Mouse (Mus musculus) embryonic facial prominence, embryonic 12.5 days (tissue): ENCODE results near the gene Tln2. TPM values are rescaled to one million over a fixed set of nuclear protein-coding genes. Genes with fewer than 3 reads are reported as not detected.
A peak's percentile ranks its signal among the peaks of the same experiment; 100 is the strongest.

Experiments used
- ATAC-seq: fragments of 200-750 bp; cut with Nextera tagmentation; 2 replicates; pipeline ENCODE4 v1.8.0; 2017; ENCODE audit not compliant: insufficient number of reproducible peaks, insufficient read depth, low FRiP score, low TSS enrichment
- H3K27ac ChIP-seq: fragments of 300-500 bp; sonication (generic); 2 replicates; pipeline ENCODE4 v1.5.1; 2016; ENCODE audit warnings: mild to moderate bottlenecking
- H3K27me3 ChIP-seq: fragments of 300-500 bp; sonication (generic); 2 replicates; pipeline ENCODE4 v1.6.1; 2016; ENCODE audit warnings: mild to moderate bottlenecking, moderate library complexity
- H3K36me3 ChIP-seq: fragments of 300-500 bp; sonication (generic); 2 replicates; pipeline ENCODE4 v1.6.1; 2016; ENCODE audit warnings: mild to moderate bottlenecking
- H3K4me1 ChIP-seq: fragments of 300-500 bp; sonication (generic); 2 replicates; pipeline ENCODE4 v1.6.1; 2016
- H3K4me2 ChIP-seq: fragments of 300-500 bp; sonication (generic); replicated peaks from 2 replicates; pipeline ENCODE4 v1.6.1; 2016; ENCODE audit warnings: mild to moderate bottlenecking, moderate library complexity
- H3K4me3 ChIP-seq: fragments of 300-500 bp; sonication (generic); 2 replicates; pipeline ENCODE4 v1.5.1; 2016; ENCODE audit warnings: mild to moderate bottlenecking
- H3K9ac ChIP-seq: fragments of 300-500 bp; sonication (generic); 2 replicates; pipeline ENCODE4 v1.6.1; 2016; ENCODE audit warnings: mild to moderate bottlenecking, moderate library complexity
- H3K9me3 ChIP-seq: fragments of 300-500 bp; sonication (generic); 2 replicates; pipeline ENCODE4 v1.6.1; 2016; ENCODE audit warnings: mild to moderate bottlenecking, moderate library complexity
- WGBS: fragments of 180-500 bp; shearing (Covaris S2); methylation state at CpG from one replicate; pipeline ENCODE4 v1.1.7; 2016; 5-methylcytosine and 5-hydroxymethylcytosine counted together
- polyA plus RNA-seq: library from polyadenylated mRNA; unstranded; fragments of >200 nt; fragmentation: Nextera tagmentation; extraction: Ambion mirVana; gene quantifications from 2 replicates; pipeline ENCODE4 v1.2.1, GENCODE M21; 2016

The Tln2 gene
- polyA plus RNA-seq, 1 experiment from 2014 or later: 35.3 TPM

GRCm38 (mm10) chr9:67267276-67267990 lies 292.1 kb downstream of the Tln2 start:
- Histone ChIP-seq H3K4me3 (no peak overlapping the region), H3K4me1 (peaks cover 50% of the 10 kb centered on the region), H3K27ac (0 out of 2 replicates have a peak overlapping the region, but pooled peaks have one; percentile 20), H3K36me3 (no peaks in the 10 kb centered on the region), H3K9me3 (no peaks in the 10 kb centered on the region), H3K27me3 (no peaks in the 10 kb centered on the region), H3K9ac (no peak overlapping the region), H3K4me2 (no peak overlapping the region)
- ATAC-seq: no peak
- 82% methylated on average over 8 of the region's 8 CpGs for WGBS

GRCm38 (mm10) chr9:67265513-67265912 lies 294.0 kb downstream of the Tln2 start:
- 46% methylated on average over 11 of the region's 11 CpGs for WGBS
- no peak overlapping the region for H3K27ac ChIP-seq

GRCm38 (mm10) chr9:67264896-67265295 lies 294.6 kb downstream of the Tln2 start:
- 61% methylated on average over 2 of the region's 2 CpGs for WGBS

More at GRCm38 (mm10) chr9:67265513-67265912, 294.0 kb downstream of the Tln2 start:
- ATAC-seq: no peak
- Histone ChIP-seq H3K4me3 (no peak overlapping the region), H3K9ac (no peak overlapping the region), H3K9me3 (no peaks in the 10 kb centered on the region), H3K4me1 (peaks cover 45% of the 10 kb centered on the region), H3K36me3 (no peaks in the 10 kb centered on the region), H3K4me2 (no peak overlapping the region), H3K27me3 (no peaks in the 10 kb centered on the region)

GRCm38 (mm10) chr9:67260835-67261599 lies 298.5 kb downstream of the Tln2 start:
- Histone ChIP-seq H3K9me3 (no peaks in the 10 kb centered on the region), H3K36me3 (peaks cover 23% of the 10 kb centered on the region), H3K4me3 (no peak overlapping the region), H3K27ac (no peak overlapping the region), H3K9ac (no peak overlapping the region), H3K4me1 (peaks cover 11% of the 10 kb centered on the region), H3K4me2 (no peak overlapping the region), H3K27me3 (no peaks in the 10 kb centered on the region)
- ATAC-seq: no peak
- 35% methylated on average over 13 of the region's 13 CpGs for WGBS

More at GRCm38 (mm10) chr9:67264896-67265295, 294.6 kb downstream of the Tln2 start:
- no peak overlapping the region for H3K4me2 ChIP-seq
- no peak overlapping the region for H3K27ac ChIP-seq
- H3K27me3 ChIP-seq: no peaks in the 10 kb centered on the region
- H3K9me3 ChIP-seq: no peaks in the 10 kb centered on the region
- no peak overlapping the region for H3K4me3 ChIP-seq
- no peak overlapping the region for H3K9ac ChIP-seq
- H3K4me1 ChIP-seq: peaks cover 39% of the 10 kb centered on the region
- H3K36me3 ChIP-seq: no peaks in the 10 kb centered on the region
- no peak for ATAC-seq

- H3K4me3 ChIP-seq: no peak overlapping the region
- H3K36me3 ChIP-seq: peaks cover 4% of the 10 kb centered on the region
- no peaks in the 10 kb centered on the region for H3K27me3 ChIP-seq
- 0 out of 2 replicates have a peak, but pooled peaks have one; percentile 52 for ATAC-seq
- H3K27ac ChIP-seq: no peak overlapping the region
- no peaks in the 10 kb centered on the region for H3K9me3 ChIP-seq
- no peak overlapping the region for H3K9ac ChIP-seq
- H3K4me1 ChIP-seq: peaks cover 14% of the 10 kb centered on the region
- whole genome bisulfite sequencing: 52% methylated on average over 2 of the region's 2 CpGs
- no peak overlapping the region for H3K4me2 ChIP-seq
These were observed 309.4 kb downstream of the Tln2 start for GRCm38 (mm10) chr9:67250141-67250540.

- Histone ChIP-seq H3K27me3 (no peaks in the 10 kb centered on the region), H3K4me3 (no peak overlapping the region), H3K36me3 (no peaks in the 10 kb centered on the region), H3K9ac (no peak overlapping the region), H3K27ac (no peak overlapping the region), H3K4me1 (peaks cover 14% of the 10 kb centered on the region), H3K9me3 (no peaks in the 10 kb centered on the region), H3K4me2 (no peak overlapping the region)
- WGBS: 95% methylated on average over 10 of the region's 10 CpGs
- ATAC-seq: no peak
These were observed 312.0 kb downstream of the Tln2 start for GRCm38 (mm10) chr9:67247365-67247950.

GRCm38 (mm10) chr9:67245265-67245664 lies 314.2 kb downstream of the Tln2 start:
- peaks cover 4% of the 10 kb centered on the region for H3K4me1 ChIP-seq
- H3K36me3 ChIP-seq: peaks cover 11% of the 10 kb centered on the region
- ATAC-seq: no peak
- H3K9me3 ChIP-seq: no peaks in the 10 kb centered on the region
- 99% methylated on average over 2 of the region's 2 CpGs for WGBS
- H3K9ac ChIP-seq: no peak overlapping the region
- no peaks in the 10 kb centered on the region for H3K27me3 ChIP-seq
- no peak overlapping the region for H3K4me3 ChIP-seq
- H3K27ac ChIP-seq: no peak overlapping the region
- H3K4me2 ChIP-seq: no peak overlapping the region

- ATAC-seq: no peak
- H3K9ac ChIP-seq: no peak overlapping the region
- no peaks in the 10 kb centered on the region; the same call in 1 of the 2 replicates for H3K4me1 ChIP-seq
- 93% methylated on average over 5 of the region's 5 CpGs for WGBS
- no peaks in the 10 kb centered on the region for H3K9me3 ChIP-seq
- H3K4me2 ChIP-seq: no peak overlapping the region
- H3K27ac ChIP-seq: no peak overlapping the region
- H3K4me3 ChIP-seq: no peak overlapping the region
- peaks cover 19% of the 10 kb centered on the region for H3K36me3 ChIP-seq
- no peaks in the 10 kb centered on the region for H3K27me3 ChIP-seq
These were observed 317.8 kb downstream of the Tln2 start for GRCm38 (mm10) chr9:67241683-67242082.

GRCm38 (mm10) chr9:67240456-67240855 lies 319.0 kb downstream of the Tln2 start:
- H3K27me3 ChIP-seq: no peaks in the 10 kb centered on the region
- ATAC-seq: no peak
- H3K27ac ChIP-seq: no peak overlapping the region
- no peak overlapping the region for H3K4me3 ChIP-seq
- no peak overlapping the region for H3K9ac ChIP-seq
- H3K9me3 ChIP-seq: no peaks in the 10 kb centered on the region
- no peaks in the 10 kb centered on the region; the same call in 1 of the 2 replicates for H3K4me1 ChIP-seq
- WGBS: 83% methylated on average over 9 of the region's 9 CpGs
- H3K36me3 ChIP-seq: peaks cover 19% of the 10 kb centered on the region
- no peak overlapping the region for H3K4me2 ChIP-seq

GRCm38 (mm10) chr9:67236987-67237386 lies 322.5 kb downstream of the Tln2 start:
- no peak overlapping the region for H3K9ac ChIP-seq
- H3K4me1 ChIP-seq: no peaks in the 10 kb centered on the region; the same call in 1 of the 2 replicates
- no peak for ATAC-seq
- no peak overlapping the region for H3K4me3 ChIP-seq
- no peak overlapping the region for H3K27ac ChIP-seq
- peaks cover 19% of the 10 kb centered on the region for H3K36me3 ChIP-seq
- H3K9me3 ChIP-seq: no peaks in the 10 kb centered on the region
- no peaks in the 10 kb centered on the region for H3K27me3 ChIP-seq
- WGBS: 59% methylated on average over 3 of the region's 3 CpGs
- H3K4me2 ChIP-seq: no peak overlapping the region

- H3K4me2 ChIP-seq: no peak overlapping the region
- H3K27me3 ChIP-seq: no peaks in the 10 kb centered on the region
- no peak overlapping the region for H3K27ac ChIP-seq
- no peaks in the 10 kb centered on the region; the same call in 1 of the 2 replicates for H3K4me1 ChIP-seq
- H3K36me3 ChIP-seq: peaks cover 12% of the 10 kb centered on the region
- no peak overlapping the region for H3K9ac ChIP-seq
- 61% methylated on average over 12 of the region's 12 CpGs for WGBS
- no peaks in the 10 kb centered on the region for H3K9me3 ChIP-seq
- H3K4me3 ChIP-seq: no peak overlapping the region
- no peak for ATAC-seq
These were observed 323.9 kb downstream of the Tln2 start for GRCm38 (mm10) chr9:67235441-67236217.
